In the genomic region with DNA sequence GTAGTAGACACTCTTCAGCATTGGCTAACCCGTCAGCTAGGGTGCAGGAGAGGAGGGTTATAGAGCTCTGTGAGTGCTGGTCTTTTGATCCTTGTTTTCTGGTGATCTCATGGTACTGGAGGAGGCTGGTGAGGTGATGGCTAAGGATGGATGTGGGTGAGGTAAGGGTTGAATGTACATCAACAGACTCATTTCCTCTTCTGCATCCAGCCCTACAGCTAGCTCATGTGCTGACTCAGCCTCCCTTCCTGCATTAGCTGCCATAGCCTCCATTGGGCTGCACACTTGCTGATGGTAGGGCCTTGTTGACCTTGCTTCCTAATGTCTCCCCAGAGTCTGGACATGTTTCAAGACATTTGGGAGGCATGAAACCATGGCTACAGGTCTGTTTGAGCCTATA, we compare ENCODE assay signal across 1 mouse cellular context.
TF ChIP-seq lines count a peak whose summit lies in the region.

No protein-coding gene starts in this region.

TF ChIP-seq in CH12.LX, 34 proteins besides CTCF, POLR2A, EP300 and RAD21:
- 0 out of 2 replicates have a peak, but pooled peaks have one; percentile 23 for TF ChIP-seq MAFK (IDR thresholded peaks at IDR 0.05; ENCODE audit: insufficient replicate concordance, low read length)
- TF ChIP-seq MAX (IDR thresholded peaks at IDR 0.05; ENCODE audit: low read length), result no peak
TF ChIP-seq in CH12.LX: peak in this region for 1.
